Mouse (Mus musculus) ES-E14 (cell line): ENCODE results near the gene Ripply3. TPM values are rescaled to one million over a fixed set of nuclear protein-coding genes. Genes with fewer than 3 reads are reported as not detected.
"Not testable (repeated sequence)": the region's sequence is repeated elsewhere in the genome, so short reads cannot be mapped to it uniquely, and the experiment has no call there.

Experiments used
- DNase-seq: peaks from one replicate; pipeline ENCODE4 v3.0.0-alpha.2; 2013; ENCODE audit warnings: low read depth, low spot score
- H3K27ac ChIP-seq: 2 replicates; pipeline ENCODE4 v1.5.1; 2012; ENCODE audit warnings: low read depth, mild to moderate bottlenecking, low read length, moderate library complexity, mixed read lengths; ENCODE audit not compliant: poor library complexity, insufficient read depth, severe bottlenecking
- H3K36me3 ChIP-seq: 2 replicates; pipeline ENCODE4 v1.6.1; 2012; ENCODE audit warnings: mild to moderate bottlenecking, low read length, moderate library complexity, mixed read lengths; ENCODE audit not compliant: control insufficient read depth, poor library complexity, insufficient read depth, severe bottlenecking
- H3K4me1 ChIP-seq, 2 experiments: fragments of 150-350 bp in 1 of 2; sonication (generic) in 1 of 2; 2 replicates each; pipeline ENCODE4 v1.6.1; 2012; ENCODE audit warnings: low read length in 2 of 2, mild to moderate bottlenecking in 1 of 2, mixed read lengths in 1 of 2; ENCODE audit not compliant: control insufficient read depth in 2 of 2, insufficient read depth in 2 of 2, poor library complexity in 1 of 2
- H3K4me3 ChIP-seq, 2 experiments: fragments of 150-350 bp in 1 of 2; sonication (generic) in 1 of 2; 2 replicates each; pipeline ENCODE4 v1.5.1; 2012; ENCODE audit warnings: low read length in 2 of 2, low read depth in 1 of 2, mild to moderate bottlenecking in 1 of 2, mixed read lengths in 1 of 2; ENCODE audit not compliant: insufficient read depth in 1 of 2, poor library complexity in 1 of 2, severe bottlenecking in 1 of 2
- H3K9ac ChIP-seq: 2 replicates; pipeline ENCODE4 v1.6.1; 2012; ENCODE audit warnings: low read depth, mild to moderate bottlenecking, low read length, mixed read lengths; ENCODE audit not compliant: poor library complexity, insufficient read depth, severe bottlenecking
- H3K9me3 ChIP-seq: fragments of 150-350 bp; sonication (generic); 2 replicates; pipeline ENCODE4 v1.6.1; 2012; ENCODE audit warnings: low read depth, mild to moderate bottlenecking, low read length; ENCODE audit not compliant: control insufficient read depth, insufficient read depth
- CHD2 ChIP-seq: IDR thresholded peaks from 2 replicates; pipeline ENCODE4 v1.6.1; 2014; ENCODE audit warnings: mild to moderate bottlenecking, low read depth, low read length, inconsistent platforms
- HCFC1 ChIP-seq: IDR thresholded peaks from 2 replicates; pipeline ENCODE4 v1.6.1; 2012; ENCODE audit warnings: low read length, inconsistent platforms, borderline replicate concordance; ENCODE audit not compliant: insufficient read depth
- MAFK ChIP-seq: IDR thresholded peaks from 2 replicates; pipeline ENCODE4 v1.6.1; 2014; ENCODE audit warnings: mild to moderate bottlenecking, low read depth, low read length, inconsistent platforms; ENCODE audit not compliant: insufficient read depth
- ZC3H11A ChIP-seq: IDR thresholded peaks from 2 replicates; pipeline ENCODE4 v1.6.1; 2012; ENCODE audit warnings: low read depth, mild to moderate bottlenecking, inconsistent platforms, low read length, borderline replicate concordance
- ZNF384 ChIP-seq: IDR thresholded peaks from 2 replicates; pipeline ENCODE4 v1.6.1; 2012; ENCODE audit warnings: low read depth, low read length, inconsistent platforms
- in situ Hi-C, 2 experiments: fragments of 600-800 bp; cut with MboI; formaldehyde crosslinking; loops; one replicate each; pipeline ENCODE4 v1.15.1; 2025; ENCODE audit warnings: low sequenced_read_pairs in 2 of 2, inconsistent platforms in 1 of 2; ENCODE audit not compliant: unreplicated experiment in 2 of 2
- total RNA-seq: library from RNA; depleted of rRNA; stranded (reverse); fragments of 300-350 nt; gene quantifications from 2 replicates; pipeline ENCODE4 v1.2.3, GENCODE M21; 2012

The Ripply3 gene
- total RNA-seq, 1 experiment, result 0.22 TPM

DNA sequence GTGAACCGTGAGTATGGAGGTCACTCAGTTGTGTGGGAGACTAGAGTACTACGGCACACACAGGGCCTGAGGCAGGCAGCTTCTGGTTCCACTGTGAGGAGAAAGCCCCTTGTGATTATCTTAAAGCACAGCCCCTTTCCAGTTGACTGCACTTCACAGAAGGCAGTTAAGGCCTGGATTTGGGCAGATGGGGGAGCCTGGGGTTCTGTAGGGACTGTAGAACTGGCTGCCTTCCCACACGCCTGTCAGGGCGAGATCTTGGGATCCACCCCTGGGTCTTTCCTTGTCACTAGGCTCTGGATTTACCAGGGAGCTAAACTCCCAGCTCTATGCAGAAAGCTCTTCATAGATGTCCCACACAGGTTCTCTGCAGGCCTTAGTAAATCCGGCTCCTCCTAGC, 2.2 kb downstream of the Ripply3 start:
- in situ Hi-C loops, result no loop called here
- no peaks in the 10 kb centered on the region for H3K4me1 ChIP-seq
- TF ChIP-seq HCFC1 (no peak), CHD2 (no peak), ZC3H11A (no peak), MAFK (no peak), ZNF384 (no peak)
- H3K4me3 ChIP-seq, result no peak overlapping the region
- no peak overlapping the region for H3K9ac ChIP-seq
- H3K36me3 ChIP-seq, result no peaks in the 10 kb centered on the region
- H3K27ac ChIP-seq, result no peak overlapping the region
- H3K9me3 ChIP-seq, result no peaks in the 10 kb centered on the region
- no peak for DNase-seq

DNA sequence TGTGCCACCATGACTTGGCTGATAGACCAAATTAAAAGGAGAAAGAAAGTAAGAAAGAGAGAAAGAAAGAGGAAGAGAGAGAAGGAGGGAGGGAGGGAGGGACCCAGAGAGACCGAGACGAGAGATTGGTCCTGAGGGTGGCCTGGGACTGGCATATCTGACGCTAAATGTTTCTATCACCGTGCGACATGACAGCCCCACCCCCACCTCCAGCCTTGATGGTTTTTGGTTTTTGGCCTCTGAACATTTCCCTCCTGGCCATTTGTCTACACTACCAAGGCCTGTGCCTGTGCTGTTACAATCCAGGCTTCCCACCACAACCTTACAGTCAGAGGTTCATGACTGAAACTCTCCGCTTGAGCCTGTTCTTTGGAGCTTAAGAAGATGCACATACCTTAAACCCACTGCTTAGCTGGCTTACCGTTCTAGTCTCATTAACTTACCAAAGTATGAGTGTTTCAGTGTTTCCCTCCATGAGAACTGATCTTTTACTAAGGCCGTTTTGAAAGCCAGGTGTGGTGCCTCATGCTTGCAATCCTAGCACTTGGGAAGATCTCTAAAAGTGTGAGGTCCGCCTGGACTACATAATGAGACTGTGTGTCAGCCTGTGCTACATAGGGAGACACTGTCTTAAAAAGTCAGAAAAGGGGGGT, 3.1 kb downstream of the Ripply3 start:
- no peaks in the 10 kb centered on the region for H3K36me3 ChIP-seq
- TF ChIP-seq MAFK, result no peak
- no peak for TF ChIP-seq ZNF384
- no peak for TF ChIP-seq ZC3H11A
- no peak for TF ChIP-seq CHD2
- no peak for TF ChIP-seq HCFC1
- H3K9me3 ChIP-seq, result no peaks in the 10 kb centered on the region
- no peaks in the 10 kb centered on the region for H3K4me1 ChIP-seq
- H3K27ac ChIP-seq, result no peak overlapping the region
- DNase-seq, result no peak
- no peak overlapping the region for H3K9ac ChIP-seq
- in situ Hi-C loops, result no loop called here
- no peak overlapping the region for H3K4me3 ChIP-seq

DNA sequence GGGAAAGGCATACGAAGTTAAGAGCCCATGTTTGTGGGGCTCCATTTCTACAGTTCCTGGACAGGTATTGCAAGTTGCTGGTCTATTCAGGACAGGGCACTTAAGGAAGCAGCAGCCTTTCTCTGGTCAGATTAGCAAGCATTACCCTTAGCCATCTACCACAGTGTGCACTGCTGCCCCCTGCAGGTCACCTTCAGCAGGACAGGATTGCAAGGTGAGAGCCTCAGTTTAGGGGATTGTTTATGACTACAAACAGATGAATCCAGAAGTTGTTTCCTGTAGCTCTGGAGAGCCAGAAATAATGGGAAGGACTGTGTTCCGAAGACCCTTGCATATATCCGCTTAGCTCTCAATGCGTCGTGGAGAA, 3.6 kb downstream of the Ripply3 start:
- Histone ChIP-seq H3K4me1 (no peaks in the 10 kb centered on the region), H3K4me3 (no peak overlapping the region), H3K9me3 (no peaks in the 10 kb centered on the region), H3K9ac (no peak overlapping the region), H3K36me3 (no peaks in the 10 kb centered on the region), H3K27ac (no peak overlapping the region)
- in situ Hi-C loops, result no loop called here
- no peak for TF ChIP-seq ZC3H11A
- no peak for TF ChIP-seq CHD2
- no peak for TF ChIP-seq ZNF384
- no peak for TF ChIP-seq HCFC1
- no peak for TF ChIP-seq MAFK
- peak; percentile 73 for DNase-seq

DNA sequence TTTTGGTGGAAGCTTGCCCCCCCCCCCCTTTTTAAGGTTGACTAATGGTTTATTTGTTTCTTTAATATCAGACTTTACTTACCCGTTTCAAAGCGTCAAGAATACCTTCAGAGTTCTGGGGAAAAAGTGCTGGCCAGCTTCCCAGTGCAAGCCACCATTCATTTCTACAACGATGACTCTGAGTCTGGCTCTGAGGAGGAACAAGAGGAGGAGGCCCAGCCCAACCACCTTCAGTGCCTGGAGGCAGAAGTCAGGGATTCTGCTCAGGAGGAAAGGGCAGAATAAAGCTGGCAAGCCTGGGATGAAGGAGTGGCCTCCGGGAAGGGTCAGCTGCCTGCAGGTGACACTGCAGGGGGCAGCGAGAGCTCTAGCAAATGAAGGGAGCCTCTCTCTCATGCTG, 7.4 kb downstream of the Ripply3 start:
- H3K36me3 ChIP-seq, result no peaks in the 10 kb centered on the region
- H3K9ac ChIP-seq, result no peak overlapping the region
- in situ Hi-C loops, result no loop called here
- no peaks in the 10 kb centered on the region for H3K4me1 ChIP-seq
- no peak overlapping the region for H3K27ac ChIP-seq
- no peaks in the 10 kb centered on the region for H3K9me3 ChIP-seq
- TF ChIP-seq HCFC1, result no peak
- no peak for TF ChIP-seq CHD2
- TF ChIP-seq ZC3H11A, result no peak
- TF ChIP-seq ZNF384, result no peak
- H3K4me3 ChIP-seq, result no peak overlapping the region
- no peak for DNase-seq

DNA sequence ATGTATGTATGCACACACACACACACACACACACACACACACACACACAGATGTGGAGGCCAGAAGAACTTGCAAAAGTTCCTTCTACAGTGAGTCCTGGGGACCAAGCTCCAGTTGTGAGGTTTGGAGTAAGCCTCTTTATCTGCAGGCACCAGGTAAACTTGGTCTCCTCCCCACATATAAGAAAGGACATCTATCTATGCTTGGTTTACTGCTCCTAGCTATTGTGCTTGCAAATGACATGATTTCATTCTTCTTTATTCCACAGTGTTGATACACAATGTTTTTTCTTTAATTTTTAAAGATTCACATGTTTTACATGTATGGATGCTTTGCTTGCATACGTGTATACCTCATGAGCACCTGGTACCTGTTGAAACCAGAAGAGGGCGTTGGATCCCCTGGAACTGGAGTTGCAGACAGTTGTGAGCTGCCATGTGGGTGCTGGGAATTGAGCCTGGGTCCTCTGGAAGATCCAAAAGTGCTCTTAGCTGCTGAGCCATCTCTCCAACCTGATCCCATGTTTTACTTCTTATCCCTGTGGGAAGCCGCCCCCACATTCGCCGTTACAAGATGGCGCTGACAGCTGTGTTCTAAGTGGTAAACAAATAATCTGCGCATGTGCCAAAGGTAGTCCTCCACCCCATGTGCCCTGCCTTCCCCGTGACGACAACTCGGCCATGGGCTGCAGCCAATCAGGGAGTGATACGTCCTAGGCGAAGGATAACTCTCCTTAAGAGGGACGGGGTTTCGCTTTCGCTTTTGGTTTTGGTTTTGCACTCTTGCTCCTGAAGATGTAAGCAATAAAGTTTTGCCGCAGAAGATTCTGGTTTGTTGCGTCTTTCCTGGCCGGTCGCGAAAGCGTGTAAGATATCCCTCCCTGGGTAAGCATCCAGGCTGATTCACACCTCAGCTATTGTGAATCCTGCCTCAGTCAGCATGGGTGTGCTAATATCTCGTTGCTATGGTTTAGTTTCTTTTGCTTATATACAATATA, 11.2 kb downstream of the Ripply3 start:
- H3K36me3 ChIP-seq, H3K9ac ChIP-seq, DNase-seq, H3K27ac ChIP-seq, H3K4me1 ChIP-seq, H3K9me3 ChIP-seq, H3K4me3 ChIP-seq, in situ Hi-C loops: not testable (repeated sequence)
